Mouse (Mus musculus): ENCODE measurements around the gene Tmem98.

DNA sequence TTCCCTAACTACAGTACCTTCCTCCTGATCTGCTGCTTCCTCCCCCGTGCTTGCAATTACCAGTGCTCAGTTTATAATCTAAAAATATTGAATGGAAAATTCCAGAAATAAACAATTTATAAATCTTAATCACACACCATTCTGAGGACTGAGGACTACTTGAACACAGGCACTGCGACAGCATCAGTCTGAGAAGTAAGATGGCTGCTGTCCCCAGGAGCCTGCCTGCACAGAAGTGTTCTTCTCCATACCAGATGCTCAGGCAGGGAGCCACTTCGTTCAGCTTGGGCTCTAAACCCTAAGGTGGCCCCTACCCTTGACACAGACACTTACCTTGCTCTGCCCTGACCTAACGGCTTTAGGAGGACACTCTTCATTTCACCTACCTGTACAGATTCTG is 47.9 kb upstream of the Tmem98 start:
- TF ChIP-seq CTCF (conservative IDR thresholded peaks at IDR 0.05 in 1 of 2, IDR thresholded peaks at IDR 0.05 in 1 of 2; ENCODE audit: low read depth in 2 of 2, low read length in 2 of 2) (no peak), POLR2A (IDR thresholded peaks at IDR 0.05; ENCODE audit: low read depth, low read length) (no peak), HCFC1 (IDR thresholded peaks at IDR 0.05; ENCODE audit: low read depth, low read length) (no peak)
